Mouse (Mus musculus) MN1 (cell line): Measurements from ENCODE around the gene Cxcr1.
A peak's percentile ranks its signal among the peaks of the same experiment; 100 is the strongest.
"Not testable (repeated sequence)": the region's sequence is repeated elsewhere in the genome, so short reads cannot be mapped to it uniquely, and the experiment has no call there.

Experiments
- DNase-seq: peaks from one replicate; pipeline ENCODE4 v3.0.0-alpha.2; 2016; ENCODE audit warnings: low spot score

The Cxcr1 gene

GRCm38 (mm10) chr1:74196621-74197419 is 2.4 kb upstream of the Cxcr1 start:
- DNase-seq = no peak

GRCm38 (mm10) chr1:74195961-74196360 is 1.5 kb upstream of the Cxcr1 start:
- no peak for DNase-seq

- DNase-seq = no peak
These were observed 1.7 kb downstream of the Cxcr1 start for GRCm38 (mm10) chr1:74192711-74193110.

- DNase-seq = no peak
These were observed 4.0 kb downstream of the Cxcr1 start for GRCm38 (mm10) chr1:74190471-74190870.

- DNase-seq = no peak
These were observed 11.4 kb downstream of the Cxcr1 start for GRCm38 (mm10) chr1:74183006-74183405.

- no peak for DNase-seq
These were observed 13.0 kb downstream of the Cxcr1 start for GRCm38 (mm10) chr1:74181462-74181861.

GRCm38 (mm10) chr1:74179624-74180408 is 14.6 kb downstream of the Cxcr1 start:
- DNase-seq = peak; percentile 90

GRCm38 (mm10) chr1:74178618-74179017 is 15.8 kb downstream of the Cxcr1 start:
- DNase-seq = no peak

GRCm38 (mm10) chr1:74175731-74176130 is 18.7 kb downstream of the Cxcr1 start:
- no peak for DNase-seq

- no peak for DNase-seq
These were observed 21.7 kb downstream of the Cxcr1 start for GRCm38 (mm10) chr1:74172722-74173121.

- no peak for DNase-seq
These were observed 24.7 kb downstream of the Cxcr1 start for GRCm38 (mm10) chr1:74169721-74170120.

- no peak for DNase-seq
These were observed 27.3 kb downstream of the Cxcr1 start for GRCm38 (mm10) chr1:74167136-74167535.

- DNase-seq = no peak
These were observed 34.4 kb downstream of the Cxcr1 start for GRCm38 (mm10) chr1:74160036-74160435.

GRCm38 (mm10) chr1:74159613-74160012 is 34.8 kb downstream of the Cxcr1 start:
- not testable (repeated sequence) for DNase-seq

GRCm38 (mm10) chr1:74156381-74156910 is 38.0 kb downstream of the Cxcr1 start:
- DNase-seq = no peak

- DNase-seq = no peak
These were observed 38.9 kb downstream of the Cxcr1 start for GRCm38 (mm10) chr1:74155435-74156012.

GRCm38 (mm10) chr1:74153461-74154184 is 40.8 kb downstream of the Cxcr1 start, which contains the start of gene Cxcr2:
Cxcr2 (plus strand) TSS chr1:74153989.
- no peak for DNase-seq

- DNase-seq = no peak
These were observed 43.3 kb downstream of the Cxcr1 start for GRCm38 (mm10) chr1:74151091-74151490.

- no peak for DNase-seq
These were observed 44.3 kb downstream of the Cxcr1 start for GRCm38 (mm10) chr1:74150101-74150500.

- no peak for DNase-seq
These were observed 45.1 kb downstream of the Cxcr1 start for GRCm38 (mm10) chr1:74149106-74149885.
